Mouse (Mus musculus) cerebellum, postnatal 4 days (tissue): Measurements from ENCODE around the gene Clec10a.
"Not testable (repeated sequence)": the region's sequence is repeated elsewhere in the genome, so short reads cannot be mapped to it uniquely, and the experiment has no call there.

Experiments
- DNase-seq, 2 experiments: peaks; one replicate each; pipeline ENCODE4 v3.0.0; 2022; ENCODE audit warnings: low spot score in 2 of 2, mixed read lengths in 1 of 2

Clec10a gene

GRCm38 (mm10) chr11:70155897-70156296 lies at the start of gene Clec10a:
TSS of gene Clec10a (plus strand) at chr11:70156197.
- not testable (repeated sequence) for DNase-seq

DNA sequence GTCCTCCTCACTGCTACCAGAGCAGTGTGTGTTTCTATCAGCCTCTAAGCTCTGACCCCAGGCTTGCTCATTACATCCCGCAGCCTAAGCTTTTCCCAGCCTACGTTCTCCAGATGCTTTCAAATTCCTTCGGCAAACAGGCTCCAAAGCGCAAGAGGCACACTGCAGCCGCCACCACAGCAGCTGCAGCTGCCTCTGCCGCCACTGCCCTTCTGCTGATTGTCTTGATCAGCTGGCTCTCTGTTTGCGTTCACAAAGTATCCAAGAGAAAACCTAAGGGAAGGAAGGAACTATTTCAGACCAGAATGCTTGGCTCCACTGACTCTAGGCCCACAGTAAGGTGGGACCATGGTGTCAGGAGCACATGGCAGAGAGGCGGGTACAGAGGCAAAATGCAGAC lies 48.9 kb upstream of the Clec10a start:
- DNase-seq: no peak

GRCm38 (mm10) chr11:70110146-70110545 lies 45.9 kb upstream of the Clec10a start:
- peak in 1 of 2 experiments; percentile 9 for DNase-seq

DNA sequence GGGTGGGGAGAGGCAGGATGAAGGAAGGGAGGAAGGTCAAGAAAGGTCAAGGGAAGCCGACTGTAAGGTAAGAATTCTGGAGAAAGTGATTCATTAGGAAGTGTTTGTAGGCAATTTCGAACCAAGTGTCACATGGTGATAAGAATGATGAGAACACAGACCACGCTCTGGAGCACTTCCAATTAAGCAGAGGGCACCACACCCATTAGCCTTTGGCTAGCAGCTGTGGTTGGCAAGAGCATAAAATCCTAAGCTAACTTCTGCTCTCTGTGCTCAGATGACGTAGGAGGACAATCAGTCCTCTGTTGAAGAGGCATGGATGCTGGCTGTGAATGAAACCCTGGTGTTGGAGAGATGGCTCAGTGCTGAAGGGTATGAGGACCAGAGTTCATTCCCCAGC lies 41.4 kb upstream of the Clec10a start:
- no peak for DNase-seq

GRCm38 (mm10) chr11:70115901-70116300 lies 40.1 kb upstream of the Clec10a start:
- no peak for DNase-seq

- DNase-seq: no peak
These were observed 26.0 kb upstream of the Clec10a start, which contains the start of gene Mgl2 for GRCm38 (mm10) chr11:70129926-70130379. TSS of gene Mgl2 (plus strand) at chr11:70130329.

- not testable (repeated sequence) for DNase-seq
These were observed 21.0 kb upstream of the Clec10a start for GRCm38 (mm10) chr11:70135001-70135400.

GRCm38 (mm10) chr11:70135925-70136324 lies 20.1 kb upstream of the Clec10a start:
- DNase-seq: not testable (repeated sequence)

- DNase-seq: no peak
These were observed 16.8 kb upstream of the Clec10a start for GRCm38 (mm10) chr11:70139171-70139570.

- no peak for DNase-seq
These were observed 4.9 kb upstream of the Clec10a start for GRCm38 (mm10) chr11:70151072-70151471.

DNA sequence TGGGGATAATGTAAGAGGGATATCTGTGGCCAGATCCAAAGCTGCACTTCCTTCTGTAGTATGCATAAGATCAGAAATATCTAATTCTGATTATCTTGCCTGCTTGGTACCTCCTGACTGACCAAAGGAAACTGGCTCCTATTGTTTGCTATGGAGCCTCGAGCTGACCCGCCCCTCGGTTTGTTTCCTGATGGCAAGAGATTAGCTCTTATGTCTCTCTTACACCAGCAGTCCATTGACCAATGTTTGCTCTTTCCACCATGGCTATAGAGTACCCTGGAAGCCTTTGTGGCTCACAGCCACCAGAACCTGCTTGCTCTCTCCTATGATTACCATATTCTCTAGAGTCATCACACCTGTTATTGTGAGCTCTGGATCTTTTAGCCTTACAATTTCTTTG lies 6.3 kb downstream of the Clec10a start:
- no peak for DNase-seq

GRCm38 (mm10) chr11:70165972-70166921 lies 10.2 kb downstream of the Clec10a start:
- DNase-seq: no peak

DNA sequence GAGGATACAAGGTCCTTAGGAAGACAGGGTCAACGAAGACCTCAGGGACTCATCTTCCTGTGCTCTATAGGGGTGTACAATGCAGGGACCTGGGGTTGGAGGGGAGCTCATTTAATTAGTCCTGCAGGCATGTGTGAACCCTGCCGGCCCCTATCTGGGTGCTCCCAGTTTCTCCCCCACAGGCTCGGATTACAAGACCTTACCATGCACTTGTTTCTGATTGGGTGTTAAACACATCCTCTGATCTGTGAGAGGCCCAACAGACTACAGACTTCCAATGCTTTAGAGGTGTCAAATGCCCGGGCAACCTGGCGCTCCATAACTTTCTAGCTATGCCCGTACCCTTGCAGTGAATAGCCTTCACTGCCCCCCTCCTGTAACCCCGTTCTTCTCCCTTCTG lies 12.1 kb downstream of the Clec10a start:
- no peak for DNase-seq

- peak in 1 of 2 experiments; percentile 20 for DNase-seq
These were observed 13.5 kb downstream of the Clec10a start for GRCm38 (mm10) chr11:70169471-70169870.

- DNase-seq: peak in 1 of 2 experiments; percentile 65
These were observed 14.3 kb downstream of the Clec10a start for GRCm38 (mm10) chr11:70170291-70170690.

- DNase-seq: no peak
These were observed 15.2 kb downstream of the Clec10a start for GRCm38 (mm10) chr11:70171181-70171580.

GRCm38 (mm10) chr11:70171847-70172246 lies 15.8 kb downstream of the Clec10a start:
- no peak for DNase-seq

GRCm38 (mm10) chr11:70172298-70172697 lies 16.3 kb downstream of the Clec10a start:
- no peak for DNase-seq

- no peak for DNase-seq
These were observed 18.5 kb downstream of the Clec10a start for GRCm38 (mm10) chr11:70174491-70174890.

DNA sequence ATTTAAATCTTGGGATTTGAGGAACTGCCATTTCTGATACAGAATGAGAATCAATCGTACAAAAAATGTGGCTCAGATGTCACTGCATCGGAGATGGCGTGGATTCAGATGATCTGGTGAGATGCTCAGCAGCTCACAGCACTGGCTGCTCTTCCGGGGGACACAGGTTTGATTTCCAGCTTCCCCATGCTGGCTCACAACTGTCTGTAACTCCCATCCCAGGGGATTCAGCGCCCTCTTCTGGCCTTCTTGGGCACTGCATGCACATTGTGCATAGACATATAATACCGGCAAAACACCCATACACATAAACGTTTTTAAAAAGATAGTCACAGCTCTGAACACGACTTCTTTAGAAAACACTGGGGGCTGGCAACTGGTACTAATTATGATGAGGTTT lies 21.6 kb downstream of the Clec10a start:
- peak in 1 of 2 experiments; percentile 30 for DNase-seq

DNA sequence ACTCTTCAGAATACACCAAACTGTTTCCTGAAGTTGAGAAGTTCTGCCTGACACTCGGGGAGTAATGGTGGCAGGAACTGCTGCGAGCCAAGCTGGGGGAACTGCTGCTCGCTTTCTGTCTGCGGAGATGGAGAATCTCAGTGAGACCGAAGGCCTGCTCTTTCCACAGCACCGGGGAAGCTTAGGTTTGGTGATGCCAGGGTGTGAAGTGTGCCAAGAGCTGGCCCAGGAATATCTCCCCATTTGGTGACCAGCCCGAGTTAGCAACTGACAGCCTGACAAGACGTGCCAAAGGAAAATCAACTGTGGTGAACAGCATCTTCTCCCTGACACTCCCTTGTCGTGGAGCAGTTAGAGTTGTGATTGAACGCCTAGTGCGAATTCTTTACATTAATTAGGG lies 22.3 kb downstream of the Clec10a start:
- no peak for DNase-seq

GRCm38 (mm10) chr11:70178756-70179155 lies 22.8 kb downstream of the Clec10a start:
- no peak for DNase-seq

GRCm38 (mm10) chr11:70179401-70179800 lies 23.4 kb downstream of the Clec10a start:
- DNase-seq: peak in 1 of 2 experiments; percentile 22
